Mouse (Mus musculus) bone marrow macrophage, adult 2 months (primary cell): Measurements from ENCODE around the gene Mnd1. TPM values are rescaled to one million over a fixed set of nuclear protein-coding genes. Genes with fewer than 3 reads are reported as not detected.

Source experiments
- H3K27ac ChIP-seq: 2 replicates; pipeline ENCODE4 v1.5.1; 2012; ENCODE audit warnings: low read depth, low read length; ENCODE audit not compliant: insufficient read depth
- H3K4me1 ChIP-seq: 2 replicates; pipeline ENCODE4 v1.6.1; 2012; ENCODE audit warnings: low read length; ENCODE audit not compliant: control insufficient read depth, insufficient read depth
- H3K4me3 ChIP-seq: 2 replicates; pipeline ENCODE4 v1.5.1; 2012; ENCODE audit warnings: mild to moderate bottlenecking, low read length, moderate library complexity; ENCODE audit not compliant: insufficient read depth
- CTCF ChIP-seq: IDR thresholded peaks from 2 replicates; pipeline ENCODE4 v1.5.1; 2012; ENCODE audit warnings: low read depth, mild to moderate bottlenecking, low read length, moderate library complexity
- POLR2A ChIP-seq: IDR thresholded peaks from 2 replicates; pipeline ENCODE4 v1.6.1; 2012; ENCODE audit warnings: mild to moderate bottlenecking, low read depth, low read length, borderline replicate concordance
- polyA plus RNA-seq: library from polyadenylated mRNA; stranded (reverse); fragments of >200 nt; gene quantifications from 2 replicates; pipeline ENCODE4 v1.2.4, GENCODE M21; 2012; ENCODE audit not compliant: missing spikeins, insufficient read depth, insufficient read length

The Mnd1 gene
- polyA plus RNA-seq, 1 experiment = 2.6 TPM

- TF ChIP-seq CTCF (no peak), POLR2A (no peak)
- no peak overlapping the region for H3K4me3 ChIP-seq
- no peak overlapping the region for H3K27ac ChIP-seq
- no peaks in the 10 kb centered on the region for H3K4me1 ChIP-seq
These were observed 52.0 kb downstream of the Mnd1 start for GRCm38 (mm10) chr3:84103536-84103935.

GRCm38 (mm10) chr3:84092875-84093274 lies 62.7 kb downstream of the Mnd1 start:
- H3K4me1 ChIP-seq = no peaks in the 10 kb centered on the region
- no peak for TF ChIP-seq POLR2A
- no peak for TF ChIP-seq CTCF
- H3K4me3 ChIP-seq = no peak overlapping the region
- no peak overlapping the region for H3K27ac ChIP-seq

- TF ChIP-seq POLR2A (no peak), CTCF (peak; percentile 15; the same call in 1 of the 2 replicates)
- H3K4me1 ChIP-seq = no peaks in the 10 kb centered on the region
- no peak overlapping the region for H3K27ac ChIP-seq
- H3K4me3 ChIP-seq = no peak overlapping the region
These were observed 64.6 kb downstream of the Mnd1 start for GRCm38 (mm10) chr3:84090982-84091381.

GRCm38 (mm10) chr3:84086921-84087320 lies 68.7 kb downstream of the Mnd1 start:
- Histone ChIP-seq H3K4me1 (no peaks in the 10 kb centered on the region), H3K27ac (no peak overlapping the region), H3K4me3 (no peak overlapping the region)
- TF ChIP-seq CTCF = no peak
- TF ChIP-seq POLR2A = no peak

GRCm38 (mm10) chr3:84086337-84086736 lies 69.2 kb downstream of the Mnd1 start:
- TF ChIP-seq CTCF (no peak), POLR2A (no peak)
- Histone ChIP-seq H3K4me3 (no peak overlapping the region), H3K27ac (no peak overlapping the region), H3K4me1 (no peaks in the 10 kb centered on the region)

- TF ChIP-seq POLR2A = no peak
- TF ChIP-seq CTCF = no peak
- Histone ChIP-seq H3K27ac (no peak overlapping the region), H3K4me1 (no peaks in the 10 kb centered on the region), H3K4me3 (no peak overlapping the region)
These were observed 70.2 kb downstream of the Mnd1 start for GRCm38 (mm10) chr3:84085429-84085828.

- peaks cover 3% of the 10 kb centered on the region; the same call in 1 of the 2 replicates for H3K4me1 ChIP-seq
- no peak overlapping the region for H3K4me3 ChIP-seq
- TF ChIP-seq POLR2A = no peak
- TF ChIP-seq CTCF = no peak
- no peak overlapping the region for H3K27ac ChIP-seq
These were observed 74.3 kb downstream of the Mnd1 start for GRCm38 (mm10) chr3:84081208-84081722.

- TF ChIP-seq POLR2A (no peak), CTCF (no peak)
- H3K4me1 ChIP-seq = peaks cover 3% of the 10 kb centered on the region; the same call in 1 of the 2 replicates
- H3K27ac ChIP-seq = no peak overlapping the region
- no peak overlapping the region for H3K4me3 ChIP-seq
These were observed 75.5 kb downstream of the Mnd1 start for GRCm38 (mm10) chr3:84080074-84080473.

- TF ChIP-seq POLR2A (no peak), CTCF (no peak)
- Histone ChIP-seq H3K4me1 (peaks cover 3% of the 10 kb centered on the region; the same call in 1 of the 2 replicates), H3K27ac (no peak overlapping the region), H3K4me3 (no peak overlapping the region)
These were observed 78.1 kb downstream of the Mnd1 start for GRCm38 (mm10) chr3:84077505-84077904.

- H3K4me3 ChIP-seq = no peak overlapping the region
- H3K4me1 ChIP-seq = peaks cover 3% of the 10 kb centered on the region; the same call in 1 of the 2 replicates
- no peak overlapping the region for H3K27ac ChIP-seq
- TF ChIP-seq POLR2A (no peak), CTCF (no peak)
These were observed 78.8 kb downstream of the Mnd1 start for GRCm38 (mm10) chr3:84076543-84077332.

- Histone ChIP-seq H3K4me1 (peaks cover 6% of the 10 kb centered on the region), H3K27ac (no peak overlapping the region), H3K4me3 (no peak overlapping the region)
- TF ChIP-seq POLR2A = no peak
- TF ChIP-seq CTCF = no peak
These were observed 80.1 kb downstream of the Mnd1 start for GRCm38 (mm10) chr3:84075516-84075915.
